Mouse (Mus musculus) mature B cell (primary cell): Measurements from ENCODE around the gene Coasy.
"Not testable (repeated sequence)": the region's sequence is repeated elsewhere in the genome, so short reads cannot be mapped to it uniquely, and the experiment has no call there.

Experiments
- in situ Hi-C: fragments of 300-500 bp; cut with MboI; formaldehyde crosslinking; loops from 2 replicates; pipeline ENCODE4 v1.14.3; 2019

Coasy gene

DNA sequence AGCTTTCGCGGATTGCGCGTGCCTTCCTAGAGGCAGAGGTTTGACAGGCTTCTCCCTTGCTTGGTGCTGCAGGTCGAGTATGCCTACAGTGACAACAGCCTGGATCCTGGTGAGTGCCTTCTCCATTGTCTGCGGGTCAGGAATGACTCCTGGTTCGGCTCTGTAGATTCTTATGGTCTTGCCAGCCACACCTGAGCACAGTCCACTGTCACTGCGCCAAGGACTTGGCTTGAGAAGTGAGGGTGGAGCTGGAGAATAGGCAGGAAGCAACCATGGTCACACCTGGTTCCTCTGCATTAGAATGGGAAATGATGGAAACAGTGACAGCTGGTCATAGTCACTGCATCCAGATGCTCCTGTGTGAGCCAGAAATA, 5.3 kb downstream of the Coasy start:
- in situ Hi-C loops, result no loop called here

DNA sequence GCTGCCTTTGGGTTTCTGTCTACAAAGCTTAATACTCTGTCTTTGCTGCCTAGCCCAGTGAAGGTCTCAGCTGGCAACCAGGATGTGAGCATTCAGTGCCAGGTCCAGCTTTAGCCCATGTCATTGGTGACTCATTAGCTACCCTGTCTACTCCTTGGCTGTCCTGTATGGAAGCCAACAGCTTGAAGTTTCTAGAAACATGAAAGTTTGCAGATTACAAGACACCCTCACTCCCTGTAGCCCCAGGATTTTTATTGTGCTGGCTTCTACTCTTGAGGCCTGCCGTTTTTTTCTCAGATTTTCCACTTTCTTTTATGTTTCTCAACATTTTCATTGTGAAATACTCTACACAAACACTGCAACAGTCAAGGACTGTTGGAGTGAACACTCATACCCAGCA, 7.6 kb downstream of the Coasy start:
- in situ Hi-C loops, result no loop called here

GRCm38 (mm10) chr11:101094930-101095313, 12.6 kb downstream of the Coasy start:
- in situ Hi-C loops, result no loop called here

GRCm38 (mm10) chr11:101095314-101096024, 13.1 kb downstream of the Coasy start, which contains the start of gene Psmc3ip:
Psmc3ip (minus strand) TSS chr11:101095436.
- in situ Hi-C loops, result no loop called here

GRCm38 (mm10) chr11:101098231-101098630, 15.9 kb downstream of the Coasy start:
- in situ Hi-C loops, result no loop called here

DNA sequence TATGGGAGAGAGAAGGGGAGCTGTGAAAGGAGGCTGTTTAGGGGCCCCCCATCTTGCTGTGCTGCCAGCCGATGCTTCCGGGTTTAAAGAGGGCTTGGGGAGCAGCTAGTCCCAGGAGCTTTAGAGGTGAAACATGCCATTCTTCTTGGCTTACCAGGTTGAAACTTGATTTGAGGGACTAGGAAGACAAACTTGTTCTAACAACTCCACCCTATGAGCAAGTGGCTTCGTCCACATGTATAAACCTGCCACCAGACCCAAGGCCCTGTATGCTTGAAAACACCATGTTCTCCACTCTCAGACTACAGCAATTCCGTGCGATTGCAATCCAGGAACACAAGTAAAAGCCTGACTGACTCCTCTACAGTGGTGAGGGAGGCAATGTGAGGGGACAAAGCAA, 20.6 kb downstream of the Coasy start:
- in situ Hi-C loops, result no loop called here

DNA sequence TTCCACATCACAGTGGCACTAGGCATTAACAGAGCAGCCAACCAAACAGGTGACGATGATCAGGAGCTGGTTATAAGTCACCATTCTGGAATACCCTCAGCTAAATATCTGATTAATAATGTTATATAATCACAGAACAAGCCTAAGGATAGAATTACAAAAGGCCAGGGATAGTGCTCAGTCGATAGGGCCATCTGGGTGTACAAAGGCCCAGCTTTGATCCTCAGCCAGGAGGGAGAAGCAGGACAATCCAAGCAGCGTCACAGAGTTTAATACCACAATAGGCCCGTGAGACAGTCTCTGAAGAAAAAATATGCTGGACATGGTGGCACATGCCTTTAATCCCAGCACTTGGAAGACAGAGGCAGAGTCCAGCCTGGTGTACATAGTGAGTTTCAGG, 27.0 kb downstream of the Coasy start:
- in situ Hi-C loops, result no loop called here

- in situ Hi-C loops, result no loop called here
These were observed 28.3 kb downstream of the Coasy start for GRCm38 (mm10) chr11:101110708-101111107.

- in situ Hi-C loops, result no loop called here
These were observed 28.8 kb downstream of the Coasy start for GRCm38 (mm10) chr11:101111178-101111577.

DNA sequence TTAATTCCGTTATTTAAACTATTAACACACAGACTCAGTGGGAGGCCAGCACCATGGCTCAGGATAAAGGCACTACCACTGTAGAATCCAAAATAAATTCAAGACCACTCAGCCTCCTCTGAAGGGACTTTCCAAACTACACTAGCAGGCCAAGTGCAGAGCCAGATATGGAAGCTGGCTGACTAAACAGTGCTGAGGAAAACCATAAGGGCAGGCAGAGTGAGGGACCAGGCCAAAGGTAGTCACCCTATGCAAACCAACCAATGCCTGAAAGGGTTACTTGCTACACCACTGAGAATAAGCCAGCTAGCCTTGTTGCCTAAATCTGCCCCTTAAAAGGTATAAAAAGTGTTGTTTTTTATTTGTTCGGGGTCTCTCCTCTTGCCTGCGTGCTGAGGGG, 29.8 kb downstream of the Coasy start:
- in situ Hi-C loops, result no loop called here

DNA sequence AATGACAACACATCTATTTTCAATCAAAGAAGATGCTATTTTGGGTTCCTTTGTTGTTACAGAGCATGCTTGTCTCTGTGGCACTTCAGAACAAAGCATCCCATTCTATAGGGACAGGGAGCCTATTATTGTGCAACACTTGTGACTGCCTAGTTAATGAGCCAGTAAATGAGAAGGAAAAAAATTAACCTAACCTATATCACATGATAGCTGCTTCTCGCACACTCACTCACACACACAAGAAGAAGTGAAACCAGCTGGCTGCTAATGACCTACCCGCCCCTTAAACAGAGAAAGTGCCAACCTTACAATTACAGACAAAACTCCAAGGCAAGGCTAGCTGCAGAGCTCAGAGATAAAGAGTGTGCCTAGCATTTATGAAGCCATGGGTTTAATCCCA, 33.2 kb downstream of the Coasy start:
- in situ Hi-C loops, result no loop called here

- in situ Hi-C loops, result no loop called here
These were observed 35.7 kb downstream of the Coasy start for GRCm38 (mm10) chr11:101118105-101118504.

GRCm38 (mm10) chr11:101119131-101119760, 36.9 kb downstream of the Coasy start:
- in situ Hi-C loops, result no loop called here

GRCm38 (mm10) chr11:101119761-101120544, 37.6 kb downstream of the Coasy start, which contains the start of the genes Retreg3 and Tubg1:
Retreg3 (minus strand) TSS chr11:101119893.
Tubg1 (plus strand) TSS chr11:101119938.
- in situ Hi-C loops, result no loop called here

- in situ Hi-C loops, result no loop called here
These were observed 38.3 kb downstream of the Coasy start for GRCm38 (mm10) chr11:101120545-101121188.

GRCm38 (mm10) chr11:101124494-101124893, 42.1 kb downstream of the Coasy start:
- in situ Hi-C loops, result not testable (repeated sequence)

DNA sequence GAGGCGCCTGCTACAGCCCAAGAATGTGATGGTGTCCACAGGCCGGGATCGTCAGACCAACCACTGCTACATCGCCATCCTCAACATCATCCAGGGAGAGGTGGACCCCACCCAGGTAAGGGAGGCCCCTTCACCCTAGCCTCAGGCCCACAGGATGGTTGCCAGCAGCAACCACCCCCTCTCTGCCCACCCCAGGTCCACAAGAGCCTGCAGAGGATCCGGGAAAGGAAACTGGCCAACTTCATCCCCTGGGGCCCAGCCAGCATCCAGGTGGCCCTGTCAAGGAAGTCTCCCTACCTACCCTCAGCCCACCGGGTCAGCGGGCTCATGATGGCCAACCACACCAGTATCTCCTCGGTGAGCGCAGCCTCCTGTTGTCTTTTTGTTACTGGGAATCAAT, 42.6 kb downstream of the Coasy start:
- in situ Hi-C loops, result not testable (repeated sequence)

- in situ Hi-C loops, result no loop called here
These were observed 44.7 kb downstream of the Coasy start for GRCm38 (mm10) chr11:101127075-101127474.

DNA sequence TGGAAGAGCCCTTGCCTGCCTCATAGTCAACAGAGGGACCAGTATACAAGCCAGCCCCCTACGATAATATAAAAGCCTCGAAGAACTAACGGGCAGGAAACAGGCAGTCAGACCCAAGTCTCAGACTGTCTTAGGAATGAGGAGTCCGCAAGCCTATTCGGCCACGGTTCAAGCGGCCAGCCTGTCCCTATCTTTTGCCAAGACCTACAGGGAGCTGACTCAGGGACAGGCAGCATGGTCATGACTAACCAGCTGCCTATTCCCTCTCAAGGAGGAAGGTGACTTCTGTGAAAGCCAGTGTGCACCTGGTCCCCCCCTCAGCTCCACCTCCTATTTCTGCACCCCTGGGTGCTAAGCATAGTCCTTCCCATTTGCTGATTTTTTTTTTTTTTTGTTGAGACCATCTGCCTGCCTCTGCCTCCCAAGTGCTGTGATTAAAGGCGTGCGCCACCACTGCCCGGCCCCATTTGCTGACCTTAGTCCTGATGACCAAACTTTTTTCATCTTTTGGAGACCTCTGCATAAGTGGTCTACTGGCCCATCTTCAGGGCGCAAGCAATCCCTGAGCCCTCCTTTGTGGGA, 46.7 kb downstream of the Coasy start:
- in situ Hi-C loops, result no loop called here

- in situ Hi-C loops, result no loop called here
These were observed 47.8 kb downstream of the Coasy start for GRCm38 (mm10) chr11:101130056-101130756.

DNA sequence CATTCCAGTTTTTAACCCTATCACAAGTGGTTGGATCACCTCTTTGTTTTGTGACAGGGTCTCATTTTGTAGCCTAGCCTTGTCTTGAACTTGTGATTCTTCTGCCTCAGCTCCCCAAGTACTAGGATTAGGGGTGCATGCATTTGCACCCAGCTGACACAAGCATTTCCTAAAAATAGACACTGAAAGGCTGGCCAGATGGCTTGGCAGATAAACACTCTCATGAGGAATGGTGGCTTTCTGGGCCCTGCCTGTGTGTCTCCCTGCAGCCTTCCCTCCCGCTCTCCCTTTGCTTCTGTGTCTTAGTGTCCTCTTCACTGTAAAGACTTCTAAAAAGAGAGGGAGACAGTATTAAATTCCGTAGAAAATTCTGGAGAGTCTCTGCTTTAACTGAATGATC, 48.8 kb downstream of the Coasy start:
- in situ Hi-C loops, result no loop called here
